Mouse (Mus musculus) right cerebral cortex, postnatal 36 days (tissue): ENCODE data around the gene Hmcn2.

Source experiments
- DNase-seq, 2 experiments: peaks; one replicate each; pipeline ENCODE4 v3.0.0; 2022; ENCODE audit warnings: low spot score in 2 of 2, mixed read lengths in 1 of 2

The Hmcn2 gene

GRCm38 (mm10) chr2:31458460-31458859 is 144.2 kb downstream of the Hmcn2 start:
- DNase-seq, result no peak

- DNase-seq, result no peak
Measured at GRCm38 (mm10) chr2:31458989-31459936, 145.0 kb downstream of the Hmcn2 start.

GRCm38 (mm10) chr2:31460025-31460571 is 145.9 kb downstream of the Hmcn2 start:
- no peak for DNase-seq

GRCm38 (mm10) chr2:31460920-31461319 is 146.7 kb downstream of the Hmcn2 start:
- DNase-seq, result no peak

GRCm38 (mm10) chr2:31462051-31462450 is 147.8 kb downstream of the Hmcn2 start:
- no peak for DNase-seq

- DNase-seq, result no peak
Measured at GRCm38 (mm10) chr2:31463253-31463652, 149.0 kb downstream of the Hmcn2 start.

- no peak for DNase-seq
Measured at GRCm38 (mm10) chr2:31463696-31464528, 149.7 kb downstream of the Hmcn2 start.

GRCm38 (mm10) chr2:31464529-31464910 is 150.3 kb downstream of the Hmcn2 start:
- DNase-seq, result no peak

- DNase-seq, result no peak
Measured at GRCm38 (mm10) chr2:31467457-31467856, 153.2 kb downstream of the Hmcn2 start.

GRCm38 (mm10) chr2:31468857-31469256 is 154.6 kb downstream of the Hmcn2 start:
- no peak for DNase-seq

- no peak for DNase-seq
Measured at GRCm38 (mm10) chr2:31469480-31469879, 155.3 kb downstream of the Hmcn2 start.

- peak; percentile 39 for DNase-seq
Measured at GRCm38 (mm10) chr2:31469931-31470682, 155.9 kb downstream of the Hmcn2 start, which contains the start of gene Ass1. TSS of gene Ass1 (plus strand) at chr2:31470207.

- DNase-seq, result no peak
Measured at GRCm38 (mm10) chr2:31470683-31471385, 156.6 kb downstream of the Hmcn2 start.

- DNase-seq, result no peak
Measured at GRCm38 (mm10) chr2:31471611-31472010, 157.4 kb downstream of the Hmcn2 start.

- no peak for DNase-seq
Measured at GRCm38 (mm10) chr2:31472406-31473065, 158.3 kb downstream of the Hmcn2 start.

- DNase-seq, result no peak
Measured at GRCm38 (mm10) chr2:31473941-31474340, 159.7 kb downstream of the Hmcn2 start.

- DNase-seq, result no peak
Measured at GRCm38 (mm10) chr2:31474686-31475085, 160.5 kb downstream of the Hmcn2 start.

- no peak for DNase-seq
Measured at GRCm38 (mm10) chr2:31476107-31476820, 162.0 kb downstream of the Hmcn2 start.
